Mouse (Mus musculus): ENCODE data around the gene Mrfap1. TPM values are rescaled to one million over a fixed set of nuclear protein-coding genes. Genes with fewer than 3 reads are reported as not detected.
"Not testable (repeated sequence)": the region's sequence is repeated elsewhere in the genome, so short reads cannot be mapped to it uniquely, and the experiment has no call there.

The Mrfap1 gene
- polyA plus RNA-seq, 1 experiment from 2014 or later: 355 TPM

DNA sequence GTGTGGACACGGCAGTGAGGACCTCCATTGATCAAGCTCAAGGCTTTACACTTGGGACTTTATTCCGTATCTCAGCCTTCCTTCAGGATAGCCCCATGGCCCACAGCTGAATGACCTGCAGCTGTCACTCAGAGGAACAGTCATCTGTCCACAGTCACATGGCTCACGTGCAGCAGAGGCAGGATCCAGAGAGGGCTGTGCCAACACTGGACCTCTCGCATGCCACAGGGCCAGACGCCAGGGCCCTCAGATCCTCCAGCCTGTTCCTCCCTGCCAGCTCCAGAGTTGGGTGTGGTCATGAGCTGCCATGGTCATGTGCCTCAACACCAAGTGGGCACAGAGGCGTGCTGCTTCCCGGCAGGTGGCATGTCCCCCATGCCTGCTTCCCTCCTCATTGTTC is 12.6 kb upstream of the Mrfap1 start:
- WGBS: 83% methylated on average over 7 of the region's 7 CpGs
- DNase-seq: no peak
- Histone ChIP-seq H3K4me1 (ENCODE audit: control insufficient read depth, insufficient read depth, low read length) (no peaks in the 10 kb centered on the region), H3K9me3 (ENCODE audit: control insufficient read depth, low read length) (no peaks in the 10 kb centered on the region), H3K27me3 (ENCODE audit: control insufficient read depth, insufficient read depth, low read length) (no peaks in the 10 kb centered on the region), H3K4me2 (ENCODE audit: low read length) (no peak overlapping the region), H3K36me3 (ENCODE audit: control insufficient read depth, insufficient read depth, low read length) (no peaks in the 10 kb centered on the region), H3K4me3 (replicated peaks; ENCODE audit: low read depth, low read length) (no peak overlapping the region), H3K27ac (replicated peaks; ENCODE audit: low read depth, low read length) (no peak overlapping the region), H3K9ac (replicated peaks; ENCODE audit: low read length) (no peak overlapping the region)
- ATAC-seq (ENCODE audit: low FRiP score, low TSS enrichment): no peak

DNA sequence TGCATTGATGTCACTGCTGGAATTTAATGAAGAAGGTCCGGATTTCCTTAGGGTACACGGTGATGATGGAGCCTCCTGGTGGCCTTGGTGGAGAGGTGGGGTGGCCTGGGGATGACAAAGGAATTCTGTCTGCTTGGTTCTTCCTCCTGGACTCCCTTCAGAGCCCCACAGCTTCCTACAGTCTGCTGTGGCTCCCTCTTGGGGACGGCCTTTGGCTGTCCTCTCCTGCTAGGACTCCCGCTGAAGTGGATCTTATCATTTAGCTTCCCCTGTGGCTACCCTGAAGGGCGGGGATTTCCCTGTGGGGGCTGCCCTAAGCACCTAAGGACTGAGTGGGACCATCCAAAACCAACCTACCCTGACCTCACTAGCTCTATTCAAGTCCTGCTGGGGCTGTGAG is 10.5 kb upstream of the Mrfap1 start:
- Histone ChIP-seq H3K4me3 (replicated peaks; ENCODE audit: low read depth, low read length) (no peak overlapping the region), H3K9me3 (ENCODE audit: control insufficient read depth, low read length) (no peaks in the 10 kb centered on the region), H3K9ac (replicated peaks; ENCODE audit: low read length) (no peak overlapping the region), H3K4me1 (ENCODE audit: control insufficient read depth, insufficient read depth, low read length) (no peaks in the 10 kb centered on the region), H3K4me2 (ENCODE audit: low read length) (no peak overlapping the region), H3K27me3 (ENCODE audit: control insufficient read depth, insufficient read depth, low read length) (no peaks in the 10 kb centered on the region), H3K27ac (replicated peaks; ENCODE audit: low read depth, low read length) (no peak overlapping the region), H3K36me3 (ENCODE audit: control insufficient read depth, insufficient read depth, low read length) (no peaks in the 10 kb centered on the region)
- WGBS: 27% methylated on average over 5 of the region's 5 CpGs
- no peak for DNase-seq
- no peak for ATAC-seq (ENCODE audit: low FRiP score, low TSS enrichment)

DNA sequence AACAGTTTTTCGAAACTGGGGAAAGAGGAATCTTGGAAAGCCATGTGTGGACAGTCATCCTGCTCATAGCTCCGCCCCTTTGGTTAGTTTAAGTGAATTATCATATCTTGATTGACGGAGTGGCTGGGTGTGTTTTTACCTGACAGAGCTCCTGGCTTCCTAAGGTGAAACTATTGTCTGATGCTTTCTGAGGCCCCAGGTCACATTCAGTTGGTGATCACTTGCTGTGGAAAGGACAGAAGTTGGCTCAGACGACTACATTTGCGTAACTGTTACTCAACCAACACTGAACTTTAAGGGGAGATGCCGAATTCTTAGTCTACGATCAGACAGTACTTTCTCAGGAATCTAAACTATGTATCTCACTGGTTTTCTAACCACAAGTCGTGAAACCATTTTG is 719 bp upstream of the Mrfap1 start:
- no peak overlapping the region for H3K27ac ChIP-seq (replicated peaks; ENCODE audit: low read depth, low read length)
- H3K4me1 ChIP-seq (ENCODE audit: control insufficient read depth, insufficient read depth, low read length): peaks cover 13% of the 10 kb centered on the region
- no peaks in the 10 kb centered on the region for H3K9me3 ChIP-seq (ENCODE audit: control insufficient read depth, low read length)
- no peak for ATAC-seq (ENCODE audit: low FRiP score, low TSS enrichment)
- peak overlapping the region; percentile 48; the same call in 1 of the 2 replicates for H3K9ac ChIP-seq (replicated peaks; ENCODE audit: low read length)
- no peaks in the 10 kb centered on the region for H3K27me3 ChIP-seq (ENCODE audit: control insufficient read depth, insufficient read depth, low read length)
- H3K4me3 ChIP-seq (replicated peaks; ENCODE audit: low read depth, low read length): peak overlapping the region; percentile 64
- 50% methylated on average over 8 of the region's 8 CpGs for WGBS
- peaks cover 13% of the 10 kb centered on the region for H3K36me3 ChIP-seq (ENCODE audit: control insufficient read depth, insufficient read depth, low read length)
- peak; percentile 11 for DNase-seq
- H3K4me2 ChIP-seq (ENCODE audit: low read length): peak overlapping the region; percentile 72

DNA sequence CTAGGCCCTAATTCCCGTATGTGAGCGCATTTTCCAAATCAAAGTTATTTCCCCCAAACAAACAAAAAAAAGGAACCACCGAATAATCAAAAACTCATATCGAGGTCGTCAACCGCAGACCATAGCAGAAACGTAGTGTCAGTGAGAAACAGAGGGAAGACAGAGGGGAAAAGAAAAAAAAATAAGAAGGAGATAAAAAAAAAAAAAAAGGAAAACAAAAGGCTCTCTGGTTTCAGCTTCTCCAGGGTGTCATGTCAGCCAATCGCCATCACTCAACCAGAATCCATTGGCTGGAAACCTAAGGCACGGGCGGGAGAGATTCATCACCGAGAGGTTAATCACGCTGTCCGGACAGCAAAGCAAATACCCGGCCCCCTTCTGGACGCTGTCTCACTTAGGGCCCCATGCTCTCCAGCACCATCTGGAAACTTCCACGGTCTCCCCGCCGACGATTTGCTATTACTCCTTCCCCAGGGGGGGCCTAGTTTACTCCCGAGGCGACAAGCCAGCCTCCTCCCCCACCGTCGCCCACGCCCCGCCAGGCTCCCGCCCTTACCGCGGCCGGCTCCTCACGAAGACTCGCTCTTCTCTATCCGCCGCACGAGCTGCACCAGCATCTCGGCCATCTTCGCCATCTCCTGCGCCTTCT is 801 bp downstream of the Mrfap1 start:
- peak overlapping the region; percentile 64 for H3K4me3 ChIP-seq (replicated peaks; ENCODE audit: low read depth, low read length)
- peaks cover 13% of the 10 kb centered on the region for H3K36me3 ChIP-seq (ENCODE audit: control insufficient read depth, insufficient read depth, low read length)
- H3K27ac ChIP-seq (replicated peaks; ENCODE audit: low read depth, low read length): peak overlapping the region; percentile 91
- H3K4me2 ChIP-seq (ENCODE audit: low read length): peak overlapping the region; percentile 72
- DNase-seq (peak; percentile 70), ATAC-seq (ENCODE audit: low FRiP score, low TSS enrichment) (peak; percentile 59)
- 8% methylated on average over 37 of the region's 37 CpGs for WGBS
- peaks cover 13% of the 10 kb centered on the region for H3K4me1 ChIP-seq (ENCODE audit: control insufficient read depth, insufficient read depth, low read length)
- H3K27me3 ChIP-seq (ENCODE audit: control insufficient read depth, insufficient read depth, low read length); H3K9me3 ChIP-seq (ENCODE audit: control insufficient read depth, low read length): not testable (repeated sequence)
- H3K9ac ChIP-seq (replicated peaks; ENCODE audit: low read length): peak overlapping the region; percentile 73

DNA sequence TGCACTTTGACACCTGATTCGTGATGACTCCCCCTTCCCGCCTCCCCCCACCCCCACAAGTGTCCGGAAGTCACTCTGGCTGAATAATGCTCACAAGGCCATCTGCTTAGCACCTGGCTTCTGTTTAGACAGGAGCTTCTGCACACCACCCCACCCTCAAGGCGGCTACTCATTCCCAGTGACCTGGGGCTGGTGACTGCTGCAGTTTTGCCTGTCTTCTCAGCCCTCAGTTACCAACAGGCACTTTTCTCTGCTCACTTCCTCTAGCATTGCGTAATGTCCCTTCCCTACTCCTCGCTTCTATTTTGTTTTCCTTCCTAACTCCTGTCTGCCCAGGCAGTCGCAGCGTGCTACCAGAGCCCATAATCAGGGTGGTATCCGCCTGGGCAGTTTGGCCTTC is 4.7 kb downstream of the Mrfap1 start:
- ATAC-seq (ENCODE audit: low FRiP score, low TSS enrichment) (no peak), DNase-seq (no peak)
- Histone ChIP-seq H3K9ac (replicated peaks; ENCODE audit: low read length) (no peak overlapping the region), H3K9me3 (ENCODE audit: control insufficient read depth, low read length) (no peaks in the 10 kb centered on the region), H3K27ac (replicated peaks; ENCODE audit: low read depth, low read length) (no peak overlapping the region), H3K4me3 (replicated peaks; ENCODE audit: low read depth, low read length) (no peak overlapping the region), H3K4me2 (ENCODE audit: low read length) (no peak overlapping the region), H3K4me1 (ENCODE audit: control insufficient read depth, insufficient read depth, low read length) (peaks cover 7% of the 10 kb centered on the region), H3K27me3 (ENCODE audit: control insufficient read depth, insufficient read depth, low read length) (no peaks in the 10 kb centered on the region), H3K36me3 (ENCODE audit: control insufficient read depth, insufficient read depth, low read length) (peaks cover 13% of the 10 kb centered on the region)
- 87% methylated on average over 9 of the region's 9 CpGs for WGBS

DNA sequence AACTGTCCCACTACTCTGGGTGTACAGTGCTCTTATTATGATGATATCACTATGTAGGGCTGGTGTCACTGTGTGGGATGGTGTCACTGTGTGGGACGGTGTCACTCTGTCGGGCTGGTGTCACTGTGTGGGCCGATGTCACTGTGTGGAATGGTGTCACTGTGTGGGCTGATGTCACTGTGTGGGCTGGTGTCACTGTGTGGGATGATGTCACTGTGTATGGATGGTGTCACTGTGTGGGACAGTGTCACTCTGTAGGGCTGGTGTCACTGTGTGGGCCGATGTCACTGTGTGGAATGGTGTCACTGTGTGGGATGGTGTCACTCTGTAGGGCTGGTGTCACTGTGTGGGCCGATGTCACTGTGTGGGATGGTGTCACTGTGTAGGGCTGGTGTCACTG is 10.5 kb downstream of the Mrfap1 start:
- Histone ChIP-seq H3K36me3 (ENCODE audit: control insufficient read depth, insufficient read depth, low read length) (no peaks in the 10 kb centered on the region), H3K4me1 (ENCODE audit: control insufficient read depth, insufficient read depth, low read length) (no peaks in the 10 kb centered on the region), H3K4me2 (ENCODE audit: low read length) (no peak overlapping the region), H3K9ac (replicated peaks; ENCODE audit: low read length) (no peak overlapping the region), H3K27ac (replicated peaks; ENCODE audit: low read depth, low read length) (no peak overlapping the region), H3K27me3 (ENCODE audit: control insufficient read depth, insufficient read depth, low read length) (no peaks in the 10 kb centered on the region), H3K9me3 (ENCODE audit: control insufficient read depth, low read length) (no peaks in the 10 kb centered on the region), H3K4me3 (replicated peaks; ENCODE audit: low read depth, low read length) (no peak overlapping the region)
- DNase-seq (no peak), ATAC-seq (ENCODE audit: low FRiP score, low TSS enrichment) (no peak)
- 96% methylated on average over 5 of the region's 5 CpGs for WGBS

DNA sequence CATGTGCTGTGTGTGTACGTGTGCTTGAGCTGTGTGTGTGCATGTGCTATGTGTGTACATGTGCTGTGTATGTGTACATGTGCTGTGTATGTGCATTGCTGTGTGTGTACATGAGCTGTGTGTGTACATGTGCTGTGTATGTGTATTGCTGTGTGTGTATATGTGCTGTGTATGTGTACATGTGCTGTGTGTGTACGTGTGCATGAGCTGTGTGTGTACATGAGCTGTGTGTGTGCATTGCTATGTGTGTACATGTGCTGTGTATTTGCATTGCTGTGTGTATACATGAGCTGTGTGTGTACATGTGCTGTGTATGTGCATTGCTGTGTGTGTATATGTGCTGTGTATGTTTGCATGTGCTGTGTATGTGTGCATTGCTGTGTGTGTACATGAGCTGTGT is 17.1 kb downstream of the Mrfap1 start:
- WGBS: 88% methylated on average over 2 of the region's 2 CpGs

DNA sequence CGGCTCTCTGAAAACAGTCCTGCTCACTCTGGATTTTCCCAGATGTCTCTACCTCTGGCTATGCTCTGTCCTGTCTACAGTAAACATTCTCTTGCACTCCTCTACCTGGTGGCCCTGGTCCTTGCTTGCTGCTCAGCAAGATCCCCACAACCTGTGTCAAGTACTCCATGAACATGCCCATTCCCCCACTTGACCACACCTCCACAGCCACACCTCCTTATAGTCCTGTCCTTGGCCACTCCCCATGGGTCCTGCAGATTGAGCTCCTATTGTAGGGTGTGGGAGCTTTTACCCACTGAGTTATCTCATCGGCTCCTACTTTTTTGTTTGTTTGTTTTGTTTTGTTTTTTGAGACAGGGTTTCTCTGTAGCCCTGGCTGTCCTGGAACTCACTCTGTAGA is 17.7 kb downstream of the Mrfap1 start:
- no peak for ATAC-seq (ENCODE audit: low FRiP score, low TSS enrichment)
- Histone ChIP-seq H3K9ac (replicated peaks; ENCODE audit: low read length) (no peak overlapping the region), H3K9me3 (ENCODE audit: control insufficient read depth, low read length) (no peaks in the 10 kb centered on the region), H3K4me1 (ENCODE audit: control insufficient read depth, insufficient read depth, low read length) (no peaks in the 10 kb centered on the region), H3K27me3 (ENCODE audit: control insufficient read depth, insufficient read depth, low read length) (no peaks in the 10 kb centered on the region), H3K36me3 (ENCODE audit: control insufficient read depth, insufficient read depth, low read length) (no peaks in the 10 kb centered on the region), H3K27ac (replicated peaks; ENCODE audit: low read depth, low read length) (no peak overlapping the region), H3K4me2 (ENCODE audit: low read length) (no peak overlapping the region), H3K4me3 (replicated peaks; ENCODE audit: low read depth, low read length) (no peak overlapping the region)
- 91% methylated on average over 1 of the region's 2 CpGs for WGBS
- DNase-seq: no peak

More for the DNA sequence above, 17.1 kb downstream of the Mrfap1 start:
- ATAC-seq (ENCODE audit: low FRiP score, low TSS enrichment) (no peak), DNase-seq (no peak)
- Histone ChIP-seq H3K4me2 (ENCODE audit: low read length) (no peak overlapping the region), H3K4me3 (replicated peaks; ENCODE audit: low read depth, low read length) (no peak overlapping the region), H3K36me3 (ENCODE audit: control insufficient read depth, insufficient read depth, low read length) (no peaks in the 10 kb centered on the region), H3K9me3 (ENCODE audit: control insufficient read depth, low read length) (no peaks in the 10 kb centered on the region), H3K27me3 (ENCODE audit: control insufficient read depth, insufficient read depth, low read length) (no peaks in the 10 kb centered on the region), H3K4me1 (ENCODE audit: control insufficient read depth, insufficient read depth, low read length) (no peaks in the 10 kb centered on the region), H3K9ac (replicated peaks; ENCODE audit: low read length) (no peak overlapping the region), H3K27ac (replicated peaks; ENCODE audit: low read depth, low read length) (no peak overlapping the region)

DNA sequence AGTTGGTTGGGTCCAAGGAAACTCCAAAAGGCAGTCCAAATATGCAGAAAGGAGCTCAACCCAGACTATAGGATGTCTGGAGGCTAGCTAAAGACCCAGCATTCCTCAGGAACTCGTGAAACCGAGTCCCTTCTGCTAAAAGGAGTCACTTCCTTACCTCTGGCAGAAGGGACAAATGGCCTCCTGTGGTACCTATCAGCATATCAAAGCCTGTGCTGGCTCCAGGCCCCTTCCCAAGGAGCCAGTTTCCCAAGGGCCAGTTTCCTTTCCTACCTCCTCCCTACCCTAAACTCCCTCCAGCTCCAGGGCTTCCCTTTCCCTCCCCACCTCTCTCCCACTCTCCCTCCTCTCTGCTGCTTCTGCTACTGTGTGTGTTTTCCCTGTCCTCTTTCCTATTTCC is 19.4 kb downstream of the Mrfap1 start:
- Histone ChIP-seq H3K9me3 (ENCODE audit: control insufficient read depth, low read length) (no peaks in the 10 kb centered on the region), H3K27ac (replicated peaks; ENCODE audit: low read depth, low read length) (no peak overlapping the region), H3K4me3 (replicated peaks; ENCODE audit: low read depth, low read length) (no peak overlapping the region), H3K36me3 (ENCODE audit: control insufficient read depth, insufficient read depth, low read length) (no peaks in the 10 kb centered on the region), H3K9ac (replicated peaks; ENCODE audit: low read length) (no peak overlapping the region), H3K27me3 (ENCODE audit: control insufficient read depth, insufficient read depth, low read length) (no peaks in the 10 kb centered on the region), H3K4me2 (ENCODE audit: low read length) (no peak overlapping the region), H3K4me1 (ENCODE audit: control insufficient read depth, insufficient read depth, low read length) (no peaks in the 10 kb centered on the region)
- no peak for DNase-seq
- ATAC-seq (ENCODE audit: low FRiP score, low TSS enrichment): no peak
- 3% methylated on average over 2 of the region's 2 CpGs for WGBS

Measured in midbrain, embryonic 14.5 days (tissue).